Mouse (Mus musculus): ENCODE results near the gene Sdcbp2.
A peak's percentile ranks its signal among the peaks of the same experiment; 100 is the strongest.

The Sdcbp2 gene

GRCm38 (mm10) chr2:151629310-151629709 is 56.9 kb downstream of the Sdcbp2 start:
- no peak for DNase-seq (ENCODE audit: low spot score in 2 of 2)

GRCm38 (mm10) chr2:151631406-151632158 is 59.2 kb downstream of the Sdcbp2 start:
- peak in 1 of 2 experiments; percentile 3 for DNase-seq (ENCODE audit: low spot score in 2 of 2)

GRCm38 (mm10) chr2:151632159-151632814 is 59.9 kb downstream of the Sdcbp2 start, which contains the start of gene Snph:
Snph (minus strand) TSS chr2:151632593.
- peak; percentile 49 to 56 for DNase-seq (ENCODE audit: low spot score in 2 of 2)

- DNase-seq (ENCODE audit: low spot score in 2 of 2) = no peak
These were observed 60.6 kb downstream of the Sdcbp2 start for GRCm38 (mm10) chr2:151632982-151633381.

- no peak for DNase-seq (ENCODE audit: low spot score in 2 of 2)
These were observed 62.5 kb downstream of the Sdcbp2 start for GRCm38 (mm10) chr2:151634903-151635302.

GRCm38 (mm10) chr2:151635362-151636014 is 63.1 kb downstream of the Sdcbp2 start:
- DNase-seq (ENCODE audit: low spot score in 2 of 2) = no peak

GRCm38 (mm10) chr2:151636015-151636402 is 63.6 kb downstream of the Sdcbp2 start:
- DNase-seq (ENCODE audit: low spot score in 2 of 2) = no peak
